Mouse (Mus musculus): Measurements from ENCODE around the gene Dok3. TPM values are rescaled to one million over a fixed set of nuclear protein-coding genes. Genes with fewer than 3 reads are reported as not detected.

Dok3 gene
- total RNA-seq, 4 experiments from 2014 or later = 3.7 to 6.3 (median 5.2) TPM

DNA sequence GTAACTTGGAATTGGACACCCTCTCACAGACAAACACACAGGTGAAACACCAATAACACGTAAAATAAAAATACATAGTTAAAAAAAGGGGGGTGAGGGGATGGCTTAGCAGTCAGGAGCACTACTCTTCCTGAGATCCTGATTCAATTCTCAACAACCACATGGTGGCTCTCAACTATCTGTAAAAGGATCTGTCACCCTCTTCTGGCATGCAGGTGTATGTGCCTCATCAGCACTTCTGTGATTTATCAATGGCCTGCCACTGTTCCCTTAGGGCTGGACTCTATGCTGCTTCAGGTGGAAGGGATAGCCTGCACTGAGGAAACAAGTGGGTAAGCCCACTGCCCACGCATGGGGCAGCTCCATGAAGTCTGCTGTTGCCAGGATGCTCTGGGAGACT is 11.8 kb upstream of the Dok3 start:
- DNase-seq (ENCODE audit: low spot score in 2 of 2) = no peak

DNA sequence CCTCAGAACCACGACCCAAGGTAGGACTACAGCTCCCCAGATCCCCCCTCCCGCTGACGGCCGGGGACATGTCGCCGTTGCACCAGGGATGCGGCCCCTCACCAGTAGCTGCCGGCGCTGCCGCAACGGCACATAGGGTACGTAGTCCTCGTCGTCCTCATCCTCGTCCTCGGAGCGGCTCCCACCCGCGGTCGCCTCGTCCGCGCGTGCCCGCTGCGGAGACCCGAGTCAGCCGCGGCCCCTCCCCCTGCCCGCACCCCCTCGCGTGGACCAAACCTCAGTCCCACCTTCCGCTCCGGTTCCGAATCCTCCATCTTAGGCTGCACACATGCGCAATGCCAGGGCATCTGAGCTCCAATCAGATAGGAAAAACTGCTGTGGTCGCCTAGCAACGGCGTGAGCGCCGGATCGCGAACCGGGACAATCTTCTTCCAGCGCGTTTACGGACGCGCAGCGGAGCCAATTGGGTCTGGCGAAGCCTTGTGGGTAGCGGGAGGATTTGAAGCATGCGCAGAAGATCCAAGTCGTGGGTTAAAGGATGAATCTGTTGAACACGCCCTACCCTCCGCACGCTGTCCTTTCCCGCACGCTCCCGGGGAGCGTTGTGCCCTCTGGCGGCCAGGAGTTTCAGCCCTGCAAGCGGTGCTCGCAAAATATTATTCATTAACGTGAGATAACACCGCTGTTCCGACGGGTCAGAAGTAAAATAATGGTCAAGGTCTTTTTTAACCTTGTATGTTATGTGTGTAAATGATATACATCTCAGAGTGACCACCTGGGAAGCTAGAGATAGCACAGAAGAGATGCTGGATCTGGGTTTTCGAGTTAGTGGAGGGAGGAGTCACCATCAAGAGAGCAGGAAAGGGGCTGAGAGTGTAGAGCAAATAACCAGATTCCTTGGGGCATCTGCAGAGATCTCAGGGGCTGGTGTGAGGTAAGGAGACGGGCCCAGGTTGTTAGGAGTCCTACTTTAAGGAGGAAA is 7.4 kb upstream of the Dok3 start, which contains the start of gene Ddx41:
Ddx41 (minus strand) TSS at position 465 of the 982 bp plus-strand sequence.
- DNase-seq (ENCODE audit: low spot score in 2 of 2) = peak; percentile 100

DNA sequence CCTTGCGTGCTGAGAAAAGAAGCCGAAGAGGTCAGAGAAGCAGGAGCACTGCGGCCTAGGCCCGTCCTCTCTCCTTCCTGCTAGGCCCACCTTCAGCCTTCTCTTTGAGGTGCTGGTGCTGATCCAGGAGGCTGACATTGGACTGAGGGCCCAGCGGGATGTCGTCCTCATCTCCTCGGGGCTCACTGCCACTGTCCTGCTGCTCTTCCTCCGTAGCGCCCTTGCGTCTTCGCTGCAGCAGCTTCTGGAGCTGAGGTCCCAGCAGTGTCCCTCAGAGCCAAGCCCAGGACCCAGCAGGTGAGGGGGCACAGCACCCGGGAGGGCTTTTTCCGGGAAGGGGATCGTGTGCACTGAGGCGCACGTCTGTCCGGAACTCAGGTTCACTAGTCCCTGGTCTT is 6.7 kb upstream of the Dok3 start:
- DNase-seq (ENCODE audit: low spot score in 2 of 2) = no peak

DNA sequence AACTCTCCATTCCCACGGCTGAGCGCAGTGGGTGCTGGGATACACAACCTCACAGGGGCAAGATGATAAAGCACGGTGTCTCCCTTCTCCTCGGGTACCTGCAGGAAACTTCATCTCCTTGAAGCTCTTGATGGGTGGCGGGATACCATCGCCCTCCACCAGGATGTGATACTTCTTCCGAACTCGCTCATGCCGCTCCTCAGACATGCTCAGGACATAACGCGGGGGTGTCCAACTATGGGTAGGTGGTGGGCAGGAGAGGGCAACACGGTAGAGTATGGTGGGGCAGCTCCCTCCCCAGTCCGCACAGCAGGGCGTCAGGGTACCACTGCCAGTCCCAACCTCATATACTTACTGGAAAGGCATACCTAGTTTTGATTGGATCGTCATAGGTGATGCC is 6.1 kb upstream of the Dok3 start:
- DNase-seq (ENCODE audit: low spot score in 2 of 2) = no peak

DNA sequence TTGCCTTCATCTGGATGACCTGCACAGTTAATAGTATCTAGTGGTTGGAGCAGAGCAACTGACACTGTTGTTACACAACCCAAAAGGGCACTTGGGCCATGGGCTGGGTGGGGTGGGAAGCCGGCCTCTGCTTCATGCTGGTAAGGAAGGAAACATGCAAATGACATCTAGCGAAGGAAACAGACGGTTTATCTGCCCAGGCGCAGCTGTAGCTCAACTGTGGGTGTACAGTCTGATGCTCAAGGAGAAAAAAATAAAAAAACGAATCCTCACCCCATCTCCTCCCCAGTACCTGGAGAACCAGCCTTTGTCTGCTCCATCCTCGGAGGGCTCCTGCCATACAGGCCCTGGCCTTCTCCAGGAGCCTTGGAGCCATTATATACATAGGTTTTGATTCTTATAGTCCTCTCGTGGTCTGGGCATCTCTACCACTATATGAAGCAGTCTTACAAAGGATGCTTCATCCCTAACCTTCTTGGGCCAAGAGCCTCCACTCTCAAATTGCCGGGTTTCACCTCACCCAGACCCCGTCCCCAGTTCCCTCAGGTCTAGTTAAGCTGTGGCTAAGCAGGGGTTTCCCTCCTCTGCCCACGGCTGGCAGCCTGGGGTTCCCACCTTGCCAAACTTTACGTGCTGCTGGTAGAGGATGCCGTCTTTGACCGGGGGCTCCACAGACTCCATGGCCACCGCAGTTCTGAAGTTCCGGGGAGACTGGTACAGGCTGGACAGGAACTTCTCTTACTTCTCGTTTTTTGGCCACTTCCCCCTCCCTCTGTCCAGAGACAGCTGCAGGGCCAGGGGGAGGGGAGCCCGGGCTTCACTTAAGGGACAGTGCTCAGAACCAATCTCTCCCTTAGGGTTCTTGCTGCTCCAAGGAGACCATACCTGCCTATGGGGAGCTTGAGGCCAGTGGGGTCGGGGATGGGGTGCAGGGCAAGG is 993 bp downstream of the Dok3 start:
- no peak for DNase-seq (ENCODE audit: low spot score in 2 of 2)

DNA sequence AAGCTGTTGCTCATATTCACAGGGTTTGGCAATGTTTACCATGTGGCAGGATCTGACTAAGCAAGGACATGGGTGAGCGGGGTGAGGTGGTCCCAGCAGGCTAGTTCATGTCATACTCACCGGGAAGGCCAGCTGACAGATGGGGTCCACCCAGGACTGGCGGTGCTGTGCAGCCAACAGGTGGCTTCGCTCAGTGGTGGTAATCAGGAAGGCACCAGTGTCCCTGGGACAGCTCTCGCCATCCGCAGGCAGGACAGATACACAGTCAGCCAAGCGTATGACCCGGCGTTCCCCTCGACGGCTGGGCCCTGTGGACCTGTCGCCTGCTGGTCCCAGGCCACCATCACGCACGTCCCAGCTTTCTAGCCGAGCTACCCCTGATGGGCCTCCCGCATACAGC is 1.9 kb downstream of the Dok3 start:
- DNase-seq (ENCODE audit: low spot score in 2 of 2) = no peak

DNA sequence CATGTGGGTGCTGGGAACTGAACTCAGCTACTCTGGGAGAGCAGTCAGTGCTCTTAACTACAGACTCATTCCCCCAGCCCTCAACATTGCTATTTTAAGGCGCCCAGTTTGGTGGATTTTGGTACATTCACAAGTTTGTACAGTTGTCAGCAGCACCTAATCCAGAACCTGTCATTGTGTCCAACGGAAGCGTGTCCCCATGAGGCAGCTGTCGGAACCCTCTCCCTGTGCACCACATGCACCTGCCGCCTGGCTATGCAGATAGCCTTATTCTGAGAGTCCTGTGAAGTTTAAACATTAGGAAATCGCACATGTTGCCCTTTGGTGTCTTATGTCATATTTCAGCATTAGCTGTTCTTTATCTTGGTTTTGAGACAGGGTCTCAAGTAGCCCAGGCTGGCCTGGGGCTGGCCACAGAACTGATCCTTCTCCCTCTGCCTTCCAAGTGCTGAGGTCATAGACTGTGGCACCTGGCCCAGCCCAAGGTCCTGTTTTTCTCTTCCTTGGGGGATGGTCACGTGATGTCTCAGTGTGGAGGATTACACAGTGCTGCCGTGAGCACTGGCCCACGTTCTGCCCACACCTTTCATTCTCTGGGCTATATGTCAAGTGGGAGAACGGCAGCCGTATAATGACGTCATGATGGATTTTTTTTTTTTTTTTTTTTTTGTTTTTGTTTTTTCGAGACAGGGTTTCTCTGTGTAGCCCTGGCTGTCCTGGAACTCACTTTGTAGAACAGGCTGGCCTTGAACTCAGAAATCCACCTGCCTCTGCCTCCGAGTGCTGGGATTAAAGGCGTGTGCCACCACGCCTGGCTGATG is 3.2 kb downstream of the Dok3 start:
- no peak for DNase-seq (ENCODE audit: low spot score in 2 of 2)

DNA sequence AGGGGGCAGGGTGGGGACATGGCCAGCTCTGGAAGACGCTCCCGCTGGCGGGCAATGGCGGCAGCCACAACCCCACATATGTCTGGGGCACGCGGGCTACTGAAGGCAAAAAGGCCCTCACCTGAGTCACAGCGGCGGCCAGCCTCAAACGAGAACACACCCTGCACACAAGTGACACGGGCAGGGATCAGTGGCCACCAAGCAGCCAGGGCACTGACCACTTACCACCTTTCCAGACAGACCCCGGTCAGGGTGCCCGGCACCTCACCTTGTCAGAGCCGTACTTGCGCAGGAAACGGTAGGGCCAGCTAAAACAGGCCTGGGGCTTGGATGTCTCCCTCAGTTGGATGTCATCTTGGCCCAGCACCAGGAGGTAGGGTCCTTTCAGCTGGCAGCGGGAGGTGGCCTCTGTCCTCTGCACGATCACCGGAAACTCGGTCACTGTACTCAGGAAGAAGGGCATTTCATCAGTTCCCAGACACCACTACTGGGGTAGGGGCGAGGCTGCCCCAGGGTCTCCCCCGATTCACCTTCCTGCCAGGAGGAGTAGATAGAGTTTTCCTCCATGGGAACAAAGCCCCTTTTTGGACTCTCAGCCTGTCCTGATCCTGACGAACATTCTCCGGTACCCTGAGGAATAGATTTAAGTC is 5.0 kb downstream of the Dok3 start:
- no peak for DNase-seq (ENCODE audit: low spot score in 2 of 2)

DNA sequence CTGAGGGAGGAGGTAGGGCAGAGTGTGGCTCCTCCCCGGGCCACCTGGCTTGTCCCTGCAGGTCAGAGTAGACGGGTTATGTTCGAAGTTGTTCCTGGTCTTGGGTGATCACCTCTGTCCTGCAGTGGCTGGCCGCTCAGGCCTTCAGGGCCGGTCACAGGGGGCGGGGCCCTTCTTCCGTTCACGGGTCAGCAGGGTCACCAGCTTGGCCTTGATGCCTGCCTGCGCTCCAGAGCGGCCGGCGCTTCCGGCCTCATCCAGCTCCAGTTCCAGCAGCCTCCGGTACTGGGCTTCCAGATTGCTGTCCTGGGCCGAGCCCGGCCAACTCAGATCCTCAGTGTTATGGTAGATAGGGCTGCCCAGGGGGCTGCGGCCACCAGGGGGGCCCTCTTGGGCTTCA is 5.8 kb downstream of the Dok3 start:
- DNase-seq (ENCODE audit: low spot score in 2 of 2) = no peak

DNA sequence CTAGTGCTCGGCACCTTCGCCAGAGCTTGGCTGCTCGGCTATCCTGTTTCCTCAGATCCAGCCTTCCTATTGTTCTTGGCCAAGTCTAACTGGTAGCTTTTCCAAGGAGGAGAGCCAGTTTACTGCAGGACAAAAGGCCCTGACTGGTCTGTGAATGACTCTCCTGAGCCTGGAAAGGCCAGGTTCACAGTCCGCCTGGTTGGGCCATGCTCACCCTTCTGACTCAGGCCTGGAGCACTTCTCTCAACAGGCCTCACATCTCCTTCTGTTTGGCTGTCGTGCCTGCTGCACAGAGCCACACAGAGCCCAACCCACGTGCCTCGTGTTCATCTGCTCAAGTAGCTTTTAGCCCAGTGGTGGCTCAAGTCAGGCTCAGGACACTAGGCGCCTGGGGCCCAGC is 6.4 kb downstream of the Dok3 start:
- no peak for DNase-seq (ENCODE audit: low spot score in 2 of 2)

DNA sequence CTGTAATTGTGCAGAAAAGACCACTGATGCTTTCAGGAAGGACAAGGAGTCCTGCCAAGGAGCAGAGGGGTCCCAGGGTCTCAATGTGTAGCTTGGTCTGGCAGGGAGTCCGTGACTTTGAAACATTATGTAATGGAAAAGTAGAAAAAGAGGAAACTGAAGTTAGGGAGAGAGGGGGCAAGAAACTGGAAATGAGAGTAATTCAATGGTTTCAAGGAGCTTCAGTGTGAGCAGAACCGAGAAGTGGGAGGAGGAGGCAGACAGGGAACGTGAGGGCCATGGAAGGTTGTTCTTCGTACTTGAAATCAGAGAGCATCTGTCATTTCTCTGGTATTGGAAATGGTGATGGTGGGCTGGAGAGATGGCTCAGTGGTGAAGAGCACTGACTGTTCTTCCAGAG is 9.5 kb downstream of the Dok3 start:
- no peak for DNase-seq (ENCODE audit: low spot score in 2 of 2)

DNA sequence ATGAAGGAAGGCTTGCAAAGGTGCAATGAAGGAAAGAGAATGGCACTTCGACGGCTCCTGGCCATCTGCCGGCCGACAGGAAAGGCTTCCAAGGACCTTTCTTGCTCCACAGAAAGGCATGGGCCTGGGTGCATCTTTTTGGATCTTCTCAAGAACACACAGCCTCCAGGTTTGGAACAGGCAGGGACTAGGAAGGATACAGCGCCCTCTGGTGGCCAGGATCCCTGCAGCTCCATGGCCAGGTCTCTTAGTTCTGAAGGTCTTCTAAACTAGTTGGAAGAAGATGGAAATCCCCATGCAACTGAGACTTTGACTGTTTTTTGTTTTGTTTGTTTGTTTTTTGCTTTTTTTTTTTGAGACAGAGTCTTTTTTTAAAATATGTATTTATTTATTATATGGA is 12.1 kb downstream of the Dok3 start:
- peak; percentile 71 to 91 for DNase-seq (ENCODE audit: low spot score in 2 of 2)

DNA sequence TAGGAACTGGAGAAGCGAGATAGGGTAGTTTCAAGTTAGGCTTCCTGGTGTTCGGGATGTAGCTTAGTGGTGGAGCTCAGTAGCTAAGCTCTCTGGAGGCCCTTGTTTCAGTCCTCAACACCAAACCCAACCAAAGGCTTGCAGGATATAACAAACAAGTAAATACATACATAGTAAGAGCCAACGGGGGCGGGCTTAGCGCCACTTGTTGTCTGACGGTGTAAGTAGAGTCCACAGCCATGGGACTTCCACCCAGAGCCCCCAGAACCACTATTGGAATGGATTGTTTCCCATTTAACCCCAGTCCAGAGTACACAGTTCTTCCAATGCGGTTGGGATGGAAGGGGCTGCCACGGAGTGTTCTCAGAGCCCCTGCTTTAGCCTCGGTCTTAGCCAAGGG is 15.3 kb downstream of the Dok3 start:
- no peak for DNase-seq (ENCODE audit: low spot score in 2 of 2)

DNA sequence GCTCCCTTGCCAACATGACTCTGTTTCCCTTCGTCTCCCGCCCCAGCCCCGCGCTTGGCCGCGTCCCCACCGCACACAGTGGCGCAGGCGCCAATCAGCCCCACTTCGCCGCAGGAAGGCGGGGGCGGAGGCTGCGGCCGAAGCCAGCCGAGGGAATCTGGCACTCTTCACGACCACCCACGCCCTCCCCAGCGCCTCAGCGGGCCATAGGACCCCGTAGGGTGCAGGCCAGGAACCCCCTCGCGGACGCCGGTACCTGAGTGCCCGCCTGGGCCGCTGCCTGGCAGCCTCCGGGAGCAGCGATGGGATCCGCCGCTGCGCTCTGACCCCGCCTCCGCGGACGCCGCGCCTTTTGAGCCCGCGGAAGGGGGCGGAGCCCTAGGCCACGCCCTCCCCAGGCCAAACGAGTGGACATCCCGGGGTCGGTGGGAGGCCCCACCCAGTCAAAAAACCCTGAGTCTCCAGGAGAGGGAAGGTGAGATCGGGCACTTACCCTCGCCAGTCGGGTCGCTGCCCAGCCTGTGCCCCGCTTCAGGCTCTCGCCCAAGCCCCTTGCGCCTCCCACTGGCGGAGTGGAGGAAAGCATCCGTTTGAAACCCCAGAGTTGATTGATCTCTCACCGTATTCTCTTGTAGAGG is 15.9 kb downstream of the Dok3 start, which contains the start of gene Pdlim7:
Pdlim7 (minus strand) TSS at position 566 of the 638 bp plus-strand sequence.
- peak; percentile 75 to 82 for DNase-seq (ENCODE audit: low spot score in 2 of 2)

DNA sequence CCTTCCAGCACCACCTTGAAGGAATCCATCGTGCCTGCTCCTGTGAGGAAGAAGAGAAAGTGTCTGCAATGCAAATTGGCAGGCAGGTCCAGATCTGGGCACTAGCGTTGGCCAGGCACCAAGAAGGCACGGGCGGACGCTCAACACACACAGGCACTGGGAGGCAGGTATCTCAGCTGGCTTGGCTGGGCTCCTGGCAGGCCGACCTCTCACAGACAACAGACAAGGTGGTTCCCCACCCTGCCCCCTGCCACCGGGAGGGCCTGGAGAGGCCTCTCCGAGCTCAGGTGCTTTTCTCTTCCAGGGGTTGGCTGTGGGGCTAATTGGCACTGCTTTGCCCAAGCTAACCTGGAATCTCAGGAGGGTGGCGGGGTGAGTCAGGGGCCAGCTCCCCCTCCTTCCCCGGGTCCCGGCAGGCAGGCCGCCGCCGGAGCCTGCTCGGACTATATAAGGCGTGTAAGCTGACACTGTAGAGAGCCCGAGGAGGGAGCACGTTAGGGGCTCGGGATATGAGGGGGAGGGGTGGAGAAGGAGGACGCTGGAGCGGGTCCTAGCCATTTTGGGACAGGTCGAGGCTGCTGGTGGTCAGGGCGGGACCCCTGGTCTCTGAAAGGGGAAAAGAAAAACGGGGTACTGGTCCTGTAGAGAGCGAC is 16.6 kb downstream of the Dok3 start:
- DNase-seq (ENCODE audit: low spot score in 2 of 2) = no peak

DNA sequence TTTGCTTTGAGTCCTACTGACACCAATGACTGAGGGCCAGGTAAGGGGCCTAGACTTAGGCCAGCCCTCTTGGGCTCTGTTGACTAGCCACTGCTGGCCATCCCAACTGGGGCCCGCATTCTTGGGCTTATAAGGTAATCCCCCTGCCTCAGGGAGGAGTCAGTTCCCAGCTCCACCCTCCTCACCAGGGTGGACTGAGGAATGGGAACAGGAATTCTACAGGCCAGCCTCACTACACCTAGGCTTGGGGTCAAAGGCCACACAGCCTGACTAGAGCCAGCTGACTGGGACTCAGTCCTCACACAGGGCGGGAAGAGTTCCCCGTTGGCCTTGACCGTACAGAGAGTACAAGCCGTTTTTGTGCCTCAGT is 17.6 kb downstream of the Dok3 start:
- no peak for DNase-seq (ENCODE audit: low spot score in 2 of 2)

DNA sequence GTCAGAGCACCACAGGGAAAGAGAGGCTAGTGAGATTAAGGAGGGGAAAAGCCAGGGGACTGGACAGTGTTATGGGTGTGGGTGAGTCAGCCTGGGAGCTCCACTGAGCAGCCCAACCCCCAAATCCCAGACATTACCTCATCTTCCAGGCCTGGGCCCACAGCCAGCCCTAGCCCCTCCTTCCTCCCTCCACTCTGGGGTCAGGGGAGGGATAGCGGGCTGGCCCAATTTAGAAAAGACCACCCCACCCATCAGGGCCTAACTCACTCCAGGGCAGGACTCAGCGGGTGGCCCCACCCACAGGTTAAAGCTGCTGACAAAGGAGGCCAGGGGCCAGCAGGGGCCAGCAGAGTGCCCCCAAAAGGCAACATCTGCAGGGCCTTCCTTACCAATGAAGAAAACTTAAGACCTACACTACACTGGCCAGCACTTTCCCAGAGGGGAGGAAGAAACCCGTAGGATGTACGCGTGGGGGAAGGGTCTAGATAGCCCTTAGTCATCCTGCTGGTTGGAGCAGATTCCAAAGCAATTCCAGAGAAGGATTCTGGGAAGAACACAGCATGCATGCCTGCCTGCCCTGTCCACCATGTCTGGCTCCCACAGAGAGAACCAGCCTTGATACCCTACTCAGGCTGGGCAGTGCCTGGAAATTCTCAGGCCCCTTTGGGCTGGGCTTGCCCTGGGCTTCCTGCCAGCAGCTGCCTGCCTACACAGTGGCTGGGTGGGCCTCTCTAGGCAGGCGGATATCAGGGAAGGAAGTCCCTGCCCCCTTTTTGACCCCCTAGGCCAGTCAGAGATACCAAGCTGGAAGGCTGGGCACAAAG is 18.2 kb downstream of the Dok3 start:
- DNase-seq (ENCODE audit: low spot score in 2 of 2) = no peak

DNA sequence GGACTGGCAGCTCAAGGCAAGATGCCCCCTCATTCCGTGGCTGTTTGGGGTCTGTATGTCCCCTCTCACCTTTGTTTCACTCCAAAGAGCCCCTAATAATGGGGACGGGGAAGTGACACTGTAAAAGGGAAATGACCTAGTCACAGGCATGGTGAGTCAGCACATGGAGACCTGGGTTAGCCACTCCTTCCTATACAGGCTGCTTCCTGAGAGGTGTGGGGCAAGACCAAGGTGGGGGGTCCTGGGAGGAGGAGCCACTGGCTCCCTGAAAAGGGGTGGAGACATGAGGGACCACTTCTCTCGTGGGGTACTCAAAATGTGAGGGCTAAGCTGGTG is 18.8 kb downstream of the Dok3 start:
- DNase-seq (ENCODE audit: low spot score in 2 of 2) = no peak

DNA sequence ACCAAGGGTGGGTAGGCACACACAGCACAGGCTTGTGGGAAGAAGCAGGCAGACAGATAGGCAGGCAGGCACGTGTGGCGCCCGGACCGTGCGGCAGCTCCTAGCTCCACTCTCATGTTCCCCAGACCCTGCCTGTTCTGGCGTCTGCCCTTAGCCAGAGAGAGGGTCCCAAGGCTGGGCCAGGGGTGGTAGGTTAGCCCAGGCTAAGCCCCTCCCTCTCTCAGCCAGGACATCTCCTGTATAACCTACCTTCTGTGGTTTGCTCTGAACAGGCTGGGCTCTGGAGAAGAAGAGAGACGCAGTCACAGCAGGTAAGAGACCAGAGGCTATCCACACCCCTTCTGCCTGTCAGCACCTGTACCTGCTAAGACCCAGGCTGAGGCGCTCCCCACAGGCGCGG is 20.6 kb downstream of the Dok3 start:
- no peak for DNase-seq (ENCODE audit: low spot score in 2 of 2)

All from left cerebral cortex, adult 8-10 months (tissue).